Mouse (Mus musculus): ENCODE results near the gene Tmc5. TPM values are rescaled to one million over a fixed set of nuclear protein-coding genes. Genes with fewer than 3 reads are reported as not detected.

The Tmc5 gene
- not detected for polyA plus RNA-seq (2017; shearing (Covaris generic))

DNA sequence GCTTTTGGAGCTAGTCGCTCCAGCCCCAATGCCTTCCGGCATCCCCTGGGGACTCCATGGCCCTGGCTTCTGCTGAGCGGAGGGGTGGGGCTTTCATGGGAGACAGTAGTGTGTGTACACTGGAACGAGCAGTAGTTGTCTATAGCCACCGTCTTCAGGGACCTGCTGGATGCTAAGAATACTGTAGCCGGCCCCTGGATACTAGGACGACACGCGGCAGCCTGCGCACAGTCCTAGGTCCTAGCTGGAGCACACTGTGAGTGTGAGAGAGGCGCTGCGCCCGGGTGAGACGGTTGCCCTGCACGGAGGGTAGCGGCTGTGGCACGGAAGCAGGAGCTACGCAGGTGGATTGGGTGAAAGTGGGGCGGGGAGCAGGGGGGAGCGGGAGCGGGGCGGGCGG, at the start of gene Tmc5:
Gene Tmc5 (plus strand): TSS at position 97 of the 400 bp plus-strand sequence.
- ATAC-seq = no peak

DNA sequence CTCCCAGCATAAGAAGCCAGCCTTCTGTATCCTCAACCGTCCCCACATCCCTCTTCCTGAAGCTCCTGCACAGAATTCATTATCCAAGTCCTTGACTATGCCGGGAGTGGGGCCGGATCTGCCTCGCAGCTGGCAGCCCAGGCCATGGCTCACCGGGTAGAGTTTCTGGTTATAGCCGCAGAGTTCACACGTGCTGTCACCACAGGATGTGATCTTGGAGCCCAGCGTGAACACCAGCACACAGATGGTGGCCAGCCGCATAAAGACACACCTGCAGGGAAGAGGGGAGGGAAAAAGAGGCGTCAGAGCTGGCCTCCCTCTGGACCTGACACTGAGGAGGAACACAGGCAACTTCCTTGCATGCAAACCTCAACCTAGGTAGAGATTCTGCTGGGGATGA, 49.6 kb upstream of the Tmc5 start:
- no peak for ATAC-seq

DNA sequence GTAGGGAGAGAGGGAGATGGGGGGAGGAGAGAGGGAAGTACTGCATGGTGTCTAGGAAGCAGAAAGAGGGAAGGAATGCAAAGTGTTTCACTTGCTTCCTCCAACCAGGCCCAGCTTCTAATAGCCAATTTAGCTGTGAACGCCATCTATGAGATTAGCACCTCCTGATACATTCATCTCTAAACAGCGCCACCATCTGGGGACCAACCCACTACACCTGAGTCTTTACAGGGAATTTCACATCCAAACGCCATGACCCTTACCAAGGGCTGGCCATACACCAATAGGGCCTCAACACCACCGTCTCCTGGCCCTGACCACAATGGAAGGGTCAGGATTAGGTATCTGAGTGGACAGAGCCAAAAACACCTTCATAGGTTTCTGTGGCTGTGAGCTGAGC, 43.2 kb upstream of the Tmc5 start:
- ATAC-seq = no peak

DNA sequence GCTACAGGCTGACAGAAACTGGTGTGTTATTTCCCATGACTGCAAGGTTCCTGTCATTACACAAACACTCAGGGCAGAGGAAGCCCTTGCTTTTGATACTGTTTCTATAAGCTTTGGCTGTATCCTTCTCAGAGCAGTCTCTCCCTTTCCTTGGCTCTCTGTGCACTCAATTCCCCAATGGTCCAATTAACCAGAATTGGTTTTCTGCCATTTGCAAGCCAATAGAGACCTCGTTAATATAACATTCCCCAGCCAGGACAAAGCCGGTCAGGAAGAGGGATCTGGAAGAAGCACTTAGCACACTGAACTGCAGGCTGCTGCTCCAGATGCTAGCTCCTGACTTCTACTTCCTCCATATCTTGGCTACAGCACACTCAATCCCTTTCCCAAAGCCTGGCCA, 42.8 kb upstream of the Tmc5 start:
- no peak for ATAC-seq

DNA sequence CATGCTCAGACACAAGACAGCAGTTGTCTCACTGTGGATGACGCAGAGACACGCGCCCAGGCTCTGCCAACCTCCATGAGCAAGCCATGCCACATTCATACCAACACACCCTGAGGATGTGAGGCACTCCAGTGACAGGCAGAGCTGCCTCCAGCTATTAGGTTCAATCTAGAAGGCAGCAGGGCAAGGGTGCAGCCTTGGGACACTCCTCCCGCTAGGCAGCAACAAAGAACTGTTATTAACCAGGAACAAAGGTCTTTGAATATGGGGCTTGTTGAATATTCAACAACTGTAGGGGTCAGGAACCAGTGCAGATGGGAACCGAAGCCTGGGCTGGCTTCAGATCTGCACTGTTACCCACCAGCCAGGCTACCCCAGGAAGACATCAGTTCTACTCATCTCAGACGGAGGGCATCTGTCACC, 28.0 kb upstream of the Tmc5 start:
- no peak for ATAC-seq

DNA sequence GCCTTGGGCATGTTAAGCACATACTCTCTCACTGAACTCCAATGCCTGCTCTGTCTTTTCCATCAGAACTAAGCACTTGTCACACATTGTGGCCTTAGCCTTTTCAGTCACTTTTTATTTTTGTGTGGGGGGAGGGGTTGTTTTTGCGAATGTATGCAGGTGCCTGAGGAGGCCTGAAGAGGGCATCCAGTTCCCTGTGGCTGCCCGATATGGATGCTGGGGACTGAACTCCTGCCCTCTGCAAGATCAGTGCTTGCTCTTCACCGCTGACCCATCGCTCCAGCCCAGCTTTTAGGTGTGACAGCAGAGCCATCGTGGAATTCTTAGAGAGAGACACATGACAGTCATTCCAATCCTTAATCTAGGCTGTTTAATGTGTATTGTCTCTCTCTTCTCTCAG, 25.7 kb upstream of the Tmc5 start:
- ATAC-seq = no peak

DNA sequence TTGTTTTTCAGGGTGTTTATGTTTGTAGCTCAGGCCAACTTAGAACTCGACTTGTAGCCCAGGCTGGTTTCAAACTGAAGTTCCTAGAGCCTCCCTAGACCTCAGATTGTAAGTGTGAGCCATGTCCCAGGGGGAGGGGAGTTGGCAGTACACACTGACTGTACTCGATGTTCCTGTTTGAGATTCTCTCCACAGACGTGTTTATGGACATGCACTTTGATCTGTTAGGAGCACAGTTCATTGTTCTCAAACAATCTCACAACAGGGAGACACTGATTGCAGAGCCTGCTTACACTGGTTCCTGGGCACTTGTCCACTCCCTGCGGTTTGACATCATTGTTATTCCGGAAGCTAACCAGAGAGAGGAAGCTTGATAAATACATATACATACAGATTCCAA, 25.1 kb upstream of the Tmc5 start:
- no peak for ATAC-seq

DNA sequence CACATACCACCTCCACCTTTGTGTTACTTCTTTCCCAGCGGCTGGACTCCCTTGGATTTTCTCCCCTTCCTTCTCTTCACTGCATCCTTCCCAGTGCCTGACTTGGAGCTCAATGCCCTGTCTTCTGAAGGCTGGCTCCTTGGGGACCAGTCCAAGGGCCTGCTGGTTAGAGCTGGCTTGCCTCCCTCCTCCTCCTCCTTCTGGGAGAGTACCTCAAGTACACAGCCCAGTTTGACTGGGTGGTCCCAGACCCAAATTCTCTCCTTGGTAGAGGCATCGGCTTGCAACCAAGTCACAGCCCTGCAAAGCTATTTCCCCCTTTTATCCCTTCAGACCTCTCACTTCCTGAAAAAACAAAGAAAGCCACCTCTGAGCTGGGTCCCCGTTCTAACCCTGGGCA, 18.8 kb upstream of the Tmc5 start:
- no peak for ATAC-seq

DNA sequence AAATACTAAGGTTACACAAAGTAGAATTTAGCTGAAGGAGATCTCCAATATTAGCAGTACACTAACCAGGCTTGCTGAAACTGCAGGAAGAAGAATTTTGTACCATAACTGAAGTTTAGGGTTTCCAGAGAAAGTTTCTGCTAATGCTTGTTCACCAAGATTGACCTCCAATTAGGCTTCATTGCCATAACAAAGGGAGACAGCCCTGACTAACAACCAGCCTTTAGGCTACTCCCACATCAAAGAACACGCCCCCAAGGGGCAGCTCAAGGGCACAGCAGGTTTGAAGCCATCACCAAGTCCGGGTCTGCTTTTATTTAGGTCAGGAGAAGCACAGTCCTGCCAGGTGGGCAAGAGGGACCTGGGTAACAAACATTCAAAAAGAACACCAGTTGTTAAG, 17.2 kb upstream of the Tmc5 start:
- ATAC-seq = no peak

DNA sequence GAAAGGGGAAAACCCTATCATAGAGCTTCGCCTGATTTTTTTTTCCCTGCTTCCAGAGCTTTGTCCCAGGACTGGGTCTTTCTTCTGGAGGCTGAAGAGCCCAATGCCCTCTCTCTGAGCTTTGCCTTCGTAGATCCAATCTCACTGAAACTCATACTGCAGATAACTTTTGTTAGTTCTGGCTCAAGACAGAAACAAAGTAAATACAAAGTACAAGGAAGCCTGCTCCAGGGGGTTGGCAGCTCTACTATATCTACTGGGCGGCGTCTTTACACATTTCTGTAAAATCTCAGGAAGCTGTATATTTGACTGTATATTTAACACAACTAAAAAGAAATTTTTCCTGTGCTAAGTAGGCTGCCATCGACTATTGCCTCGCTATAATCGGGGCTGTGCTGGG, 13.3 kb upstream of the Tmc5 start:
- no peak for ATAC-seq

DNA sequence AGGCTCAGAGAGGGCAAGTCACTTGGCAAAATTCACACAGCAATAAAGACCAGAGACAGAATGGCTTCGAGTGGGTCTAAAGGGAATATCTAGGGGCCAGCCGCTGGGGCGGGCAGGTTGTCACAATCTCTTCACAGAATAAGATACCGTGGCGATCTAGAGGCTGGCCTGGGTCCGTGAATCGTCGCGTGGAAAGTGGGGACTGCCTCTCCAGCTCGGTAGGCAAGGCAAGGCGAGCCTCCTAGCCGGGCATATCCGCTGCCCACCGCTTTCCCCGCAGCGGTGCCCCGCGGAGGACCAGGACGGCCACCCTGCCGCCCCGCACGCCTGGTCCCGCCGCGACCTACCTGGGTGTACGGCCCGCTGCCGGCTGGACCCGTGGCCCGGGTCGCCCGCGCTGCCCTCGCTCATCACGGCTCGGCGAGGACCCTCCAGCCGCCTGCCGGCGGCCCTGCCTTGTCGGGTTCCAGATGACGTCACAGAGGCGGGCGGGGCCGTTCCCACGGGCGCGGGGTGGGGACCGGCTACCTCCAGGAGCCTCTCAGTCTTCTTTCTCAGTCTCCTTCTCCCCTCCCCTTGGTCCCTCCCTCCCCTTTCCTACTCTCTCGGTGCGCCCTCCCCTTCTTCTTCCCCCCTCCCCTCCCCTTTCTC, 12.7 kb upstream of the Tmc5 start, which contains the start of gene Tmc7:
Gene Tmc7 (minus strand): TSS at position 480 of the 651 bp plus-strand sequence.
- ATAC-seq = no peak

DNA sequence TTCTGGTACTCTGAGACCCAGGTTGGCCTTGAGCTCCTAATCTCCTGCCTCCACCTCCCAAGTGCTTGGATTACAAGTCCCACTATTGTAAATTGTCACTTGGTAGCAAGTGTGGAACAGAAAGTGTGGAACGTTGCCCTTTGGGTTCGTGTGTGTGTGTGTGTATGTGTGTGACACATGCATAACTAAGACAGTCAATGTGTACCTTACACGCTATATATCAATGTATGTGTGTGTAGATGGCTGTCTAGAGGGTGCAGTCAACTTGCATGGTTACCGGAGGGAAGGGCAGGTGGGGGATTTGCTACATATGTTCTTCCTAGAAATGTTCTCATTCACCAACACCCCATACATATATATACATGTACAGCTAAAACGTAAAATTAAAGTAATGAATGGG, 12.2 kb upstream of the Tmc5 start:
- no peak for ATAC-seq

DNA sequence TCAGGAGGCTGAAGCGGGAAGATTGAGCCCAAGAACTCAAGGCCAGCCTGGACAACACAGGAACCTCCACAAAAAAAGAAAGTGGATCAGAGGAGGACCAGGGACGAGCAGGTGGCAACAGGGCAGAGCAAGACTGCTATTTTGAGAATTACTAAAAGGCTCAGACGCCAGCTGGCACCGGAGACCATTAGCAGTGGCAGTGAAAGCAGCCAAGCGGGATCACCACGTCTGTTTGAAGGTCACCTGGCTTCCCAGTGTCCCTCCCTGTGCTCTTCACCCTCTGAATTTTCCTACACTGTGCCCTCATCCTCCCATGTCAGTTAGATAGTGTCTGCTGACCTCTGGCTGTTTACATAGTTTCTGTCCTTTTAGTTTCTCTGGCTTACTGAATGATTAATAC, 11.2 kb upstream of the Tmc5 start:
- no peak for ATAC-seq

DNA sequence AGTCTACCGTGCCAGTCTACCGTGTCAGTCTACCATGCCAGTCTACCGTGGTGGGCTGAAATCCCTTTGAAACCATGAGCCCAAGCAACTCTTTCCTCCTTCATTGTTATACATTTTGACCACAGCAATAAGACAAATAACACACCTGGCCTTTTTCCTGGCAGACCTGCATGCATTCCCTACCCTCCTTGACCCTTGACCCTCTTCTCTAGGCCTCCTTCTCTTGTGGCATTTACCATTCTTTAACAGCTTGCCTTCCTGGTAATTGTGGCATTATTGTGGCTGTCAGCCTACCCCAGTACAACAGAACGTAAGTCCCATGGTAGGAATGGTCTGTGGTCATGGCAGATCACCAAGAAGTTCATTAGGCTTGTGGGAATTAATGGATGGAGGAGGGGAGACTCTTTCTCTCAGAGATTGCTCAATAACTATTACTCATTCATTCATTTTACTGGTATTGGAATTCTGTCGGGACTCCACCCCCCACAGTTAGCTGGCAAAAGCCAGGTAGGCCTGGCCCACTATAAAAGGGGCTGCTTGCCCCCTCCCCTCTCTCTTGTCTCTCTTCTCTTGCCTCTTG, 6.3 kb upstream of the Tmc5 start:
- ATAC-seq = no peak

DNA sequence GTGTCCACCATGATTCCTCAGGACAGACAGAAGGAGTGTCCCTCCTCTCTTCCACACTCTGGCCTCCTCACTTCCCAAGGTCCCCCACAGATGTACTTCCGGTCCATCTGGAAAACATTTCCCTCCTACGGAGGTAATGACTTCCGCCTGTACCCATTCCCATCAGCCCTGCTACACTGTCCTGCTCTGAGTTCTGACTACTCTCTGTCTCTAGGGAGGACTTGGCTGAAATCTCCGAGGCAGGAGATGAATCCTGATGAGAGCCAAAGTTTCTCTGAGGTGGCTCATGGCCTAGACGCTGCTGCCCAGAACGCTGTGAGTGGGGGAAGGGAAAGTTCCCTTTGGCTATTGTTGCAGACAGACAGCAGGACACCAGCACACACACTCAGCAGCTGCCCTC, 5.0 kb upstream of the Tmc5 start:
- ATAC-seq = no peak

DNA sequence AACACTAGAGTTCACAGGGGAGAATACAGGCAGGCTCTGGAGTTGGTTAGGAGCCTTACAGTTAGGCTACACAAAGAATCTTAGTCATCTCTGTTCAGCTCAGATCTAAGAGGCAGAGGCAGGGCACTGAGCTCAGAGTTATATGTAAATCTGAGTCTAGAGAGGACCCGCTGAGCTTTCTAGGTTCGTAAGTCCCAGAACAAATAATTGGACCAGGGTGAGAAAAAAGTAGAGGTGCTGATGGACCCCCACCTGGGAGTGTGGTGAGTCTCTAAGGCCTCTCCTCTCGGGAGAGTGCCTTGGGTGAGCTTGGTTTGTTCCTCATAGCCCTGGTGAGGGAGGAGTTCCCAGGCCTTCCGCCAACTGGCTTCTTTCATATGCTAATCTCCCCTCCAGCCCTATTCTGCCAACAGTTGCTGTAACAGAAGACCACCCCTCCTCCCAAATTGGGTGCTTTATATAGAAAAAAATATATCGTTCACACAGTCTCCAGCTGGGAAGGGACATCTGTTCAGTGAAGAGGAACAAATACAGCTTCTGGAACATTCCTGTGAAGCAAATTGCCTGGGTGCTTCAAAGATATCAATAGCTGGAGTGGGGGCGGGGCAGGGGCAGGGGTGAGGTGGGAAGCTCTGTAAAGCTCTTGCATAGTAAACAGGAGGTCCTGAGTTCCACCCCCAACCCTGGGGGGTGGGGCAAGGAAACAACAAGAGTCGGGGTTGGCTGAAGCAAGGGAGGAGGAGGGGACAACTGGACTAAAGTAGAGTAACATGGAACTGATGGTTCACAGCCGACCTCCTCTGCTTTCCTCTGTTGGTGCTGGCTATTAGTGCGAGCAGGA, 3.3 kb upstream of the Tmc5 start:
- ATAC-seq = no peak

DNA sequence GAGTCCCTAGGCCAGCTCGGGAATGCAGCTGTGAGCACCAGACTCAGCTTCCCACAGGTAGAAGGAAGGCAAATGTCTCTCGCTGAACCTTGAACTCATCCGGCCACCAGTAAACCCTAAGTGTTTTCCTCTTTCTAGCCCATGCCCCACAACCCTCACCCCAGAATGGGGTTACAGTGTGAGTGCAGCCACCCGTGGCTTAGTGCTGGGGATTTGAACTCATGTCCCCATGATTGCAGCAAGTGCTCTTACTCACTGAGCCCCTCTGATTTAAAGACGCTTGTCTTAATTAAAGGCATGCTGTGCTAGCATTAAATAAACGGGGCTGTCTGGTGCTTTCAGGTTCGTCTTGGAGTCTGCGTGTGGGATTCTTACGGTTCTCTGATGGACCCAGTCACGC, 2.5 kb upstream of the Tmc5 start:
- ATAC-seq = no peak

DNA sequence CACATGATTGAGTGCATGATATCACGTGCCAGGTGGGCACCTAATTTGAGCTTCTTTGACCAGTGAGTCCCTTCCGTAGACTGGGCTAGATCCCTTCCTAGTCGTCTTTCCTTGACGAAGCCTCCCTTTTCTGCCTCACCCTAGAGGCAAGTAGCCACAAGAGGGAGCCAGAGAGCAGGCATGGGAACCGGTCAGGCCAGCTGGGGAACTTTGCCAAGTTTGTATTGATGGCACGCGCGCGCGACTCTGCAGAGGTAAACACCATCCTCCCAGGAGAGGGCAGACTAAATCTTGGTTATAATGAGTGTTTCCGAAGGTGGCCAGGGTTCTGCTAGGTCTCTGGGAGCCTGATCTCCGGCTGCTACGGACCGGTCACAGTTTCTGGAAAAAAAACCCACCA, 1.9 kb upstream of the Tmc5 start:
- no peak for ATAC-seq

DNA sequence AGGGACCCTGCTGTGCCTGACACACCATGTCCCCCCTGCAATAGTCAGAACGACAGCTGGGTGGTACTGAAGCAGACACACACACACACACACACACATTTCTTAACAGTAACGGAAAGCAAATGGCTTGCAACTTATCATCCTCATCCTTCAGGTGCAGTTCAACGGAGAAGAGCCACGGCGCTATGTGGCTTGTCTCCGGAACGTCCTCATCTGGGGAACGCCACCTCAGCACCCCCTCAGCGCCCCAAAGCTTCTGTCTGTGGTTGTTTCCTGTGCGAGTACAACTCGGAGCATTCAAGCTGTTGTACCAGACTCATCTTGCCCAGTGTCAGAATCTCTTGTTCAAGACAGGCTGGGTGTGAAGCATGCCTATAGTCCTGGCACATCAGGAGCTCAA, 826 bp upstream of the Tmc5 start:
- no peak for ATAC-seq

DNA sequence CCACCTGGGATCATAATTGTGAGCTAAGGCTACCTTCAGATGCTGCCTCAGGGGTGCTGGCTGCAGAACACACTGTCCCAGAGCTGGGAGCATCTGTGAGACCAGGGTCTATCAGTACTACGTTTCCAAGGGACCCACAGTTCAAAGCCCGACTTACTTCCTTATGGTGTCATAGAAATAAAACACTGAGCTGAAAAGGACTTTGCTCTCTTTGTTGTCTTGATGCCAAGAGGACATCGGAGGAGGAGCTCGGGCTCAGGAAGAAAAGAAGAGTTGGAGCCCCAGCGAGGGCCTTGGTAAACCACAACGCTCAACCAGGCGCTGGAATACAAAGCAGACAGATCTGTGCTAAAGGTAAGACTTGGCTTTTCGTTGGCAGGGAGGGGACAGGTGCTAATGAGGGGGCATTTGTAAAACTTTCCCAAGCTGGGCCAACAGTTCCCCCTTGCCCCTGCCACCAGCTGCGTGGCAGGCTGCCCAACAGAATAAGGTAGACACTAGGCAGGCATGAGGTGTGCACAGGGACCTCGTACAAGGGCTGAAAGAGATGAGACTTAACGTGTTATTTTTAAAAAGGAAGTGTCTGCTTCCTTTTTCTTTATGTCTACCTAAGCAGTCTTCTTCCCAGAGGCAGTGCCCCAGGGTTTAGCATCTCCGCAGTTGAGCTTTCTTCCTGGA, 3.0 kb downstream of the Tmc5 start:
- ATAC-seq = no peak

DNA sequence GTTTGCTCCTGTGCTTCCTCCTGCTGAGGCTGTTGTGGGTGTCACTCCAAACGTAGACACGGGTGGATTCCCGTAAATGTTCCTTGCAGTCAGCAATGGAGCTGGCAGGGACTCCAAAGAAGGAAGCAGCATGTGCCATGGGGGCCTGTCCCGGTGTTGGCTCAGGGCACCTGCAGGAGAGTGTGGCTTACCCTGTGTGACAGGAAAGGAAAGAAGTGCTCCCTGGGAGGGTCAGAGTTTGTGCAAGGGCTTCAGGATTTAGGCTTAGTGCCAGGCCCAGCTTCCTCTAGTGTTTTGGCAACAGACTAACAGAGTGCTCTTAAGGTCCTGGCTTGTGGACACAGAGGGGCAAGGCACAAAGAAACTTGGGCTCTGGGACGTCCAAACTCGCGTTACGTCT, 7.7 kb downstream of the Tmc5 start:
- no peak for ATAC-seq

DNA sequence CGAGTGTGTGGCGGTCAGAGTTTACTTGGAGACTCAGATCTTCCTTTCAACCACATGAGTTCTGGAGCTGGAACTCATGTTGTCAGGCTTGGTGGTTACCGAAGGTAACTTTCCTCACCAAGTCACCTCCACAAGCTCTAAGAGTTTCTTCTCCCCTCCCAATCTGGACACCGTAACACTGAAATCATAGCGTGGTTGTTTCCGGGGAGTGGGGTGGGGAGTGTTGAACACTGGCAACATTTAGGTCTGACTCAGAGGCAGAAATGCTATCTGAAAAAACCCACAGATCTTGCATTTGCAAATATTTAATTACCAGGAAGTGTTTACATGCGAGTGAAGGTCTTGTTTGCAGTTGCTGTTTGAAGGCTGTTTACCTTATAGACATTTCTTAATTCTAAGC, 12.7 kb downstream of the Tmc5 start:
- ATAC-seq = no peak

DNA sequence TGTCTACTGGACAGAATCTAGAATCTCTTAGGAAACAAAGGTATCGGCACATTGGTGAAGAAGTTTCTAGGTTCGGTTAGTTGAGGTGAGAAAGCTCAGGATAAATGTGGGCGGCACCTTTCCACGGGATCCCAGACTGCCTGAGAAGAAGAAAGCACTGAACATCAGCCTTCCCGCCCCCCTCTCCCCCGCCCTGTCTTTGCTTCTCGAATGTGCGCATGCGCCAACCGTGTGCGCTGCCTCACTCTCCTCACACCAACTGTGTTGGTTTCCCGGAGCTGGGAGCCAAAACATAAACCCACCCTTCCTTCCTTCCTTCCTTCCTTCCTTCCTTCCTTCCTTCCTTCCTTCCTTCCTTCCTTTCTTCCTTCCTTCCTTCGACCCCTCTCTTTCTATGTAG, 13.6 kb downstream of the Tmc5 start:
- no peak for ATAC-seq
